Mouse (Mus musculus) kidney, embryonic 16.5 days (tissue): Measurements from ENCODE around the gene Gm21083. TPM values are rescaled to one million over a fixed set of nuclear protein-coding genes. Genes with fewer than 3 reads are reported as not detected.
"Not testable (repeated sequence)": the region's sequence is repeated elsewhere in the genome, so short reads cannot be mapped to it uniquely, and the experiment has no call there.

Experiments
- ATAC-seq: fragments of 200-750 bp; cut with Nextera tagmentation; 2 replicates; pipeline ENCODE4 v1.8.0; 2017; ENCODE audit warnings: moderate TSS enrichment; ENCODE audit not compliant: low FRiP score, low TSS enrichment
- H3K27ac ChIP-seq: fragments of 300-500 bp; sonication (generic); 2 replicates; pipeline ENCODE4 v1.5.1; 2014; ENCODE audit warnings: low read length
- H3K27me3 ChIP-seq: fragments of 300-500 bp; sonication (generic); 2 replicates; pipeline ENCODE4 v1.6.1; 2014; ENCODE audit warnings: low read length, control low read depth, mixed read lengths; ENCODE audit not compliant: insufficient read depth
- H3K36me3 ChIP-seq: fragments of 300-500 bp; sonication (generic); 2 replicates; pipeline ENCODE4 v1.6.1; 2014; ENCODE audit warnings: low read length, control low read depth, mixed read lengths; ENCODE audit not compliant: insufficient read depth
- H3K4me1 ChIP-seq: fragments of 300-500 bp; sonication (generic); 2 replicates; pipeline ENCODE4 v1.6.1; 2014; ENCODE audit warnings: low read length, control low read depth, mixed read lengths; ENCODE audit not compliant: insufficient read depth
- H3K4me2 ChIP-seq: fragments of 300-500 bp; sonication (generic); replicated peaks from 2 replicates; pipeline ENCODE4 v1.6.1; 2014; ENCODE audit warnings: low read depth, low read length
- H3K4me3 ChIP-seq: fragments of 300-500 bp; sonication (generic); 2 replicates; pipeline ENCODE4 v1.5.1; 2014; ENCODE audit warnings: mild to moderate bottlenecking, low read length
- H3K9ac ChIP-seq: fragments of 300-500 bp; sonication (generic); replicated peaks from 2 replicates; pipeline ENCODE4 v1.6.1; 2014; ENCODE audit warnings: low read length
- H3K9me3 ChIP-seq: fragments of 300-500 bp; sonication (generic); 2 replicates; pipeline ENCODE4 v1.6.1; 2016; ENCODE audit warnings: low read length, control low read depth
- WGBS: fragments of 180-500 bp; shearing (Covaris S2); extraction: QIAGEN DNeasy Blood & Tissue Kit; methylation state at CpG from one replicate; pipeline ENCODE4 v1.1.7; 2014; 5-methylcytosine and 5-hydroxymethylcytosine counted together
- polyA plus RNA-seq: library from polyadenylated mRNA; unstranded; fragments of >200 nt; fragmentation: Nextera tagmentation; extraction: Ambion mirVana; gene quantifications from 2 replicates; pipeline ENCODE4 v1.2.1, GENCODE M21; 2015

Gm21083 gene
- polyA plus RNA-seq, 1 experiment from 2014 or later = not detected

DNA sequence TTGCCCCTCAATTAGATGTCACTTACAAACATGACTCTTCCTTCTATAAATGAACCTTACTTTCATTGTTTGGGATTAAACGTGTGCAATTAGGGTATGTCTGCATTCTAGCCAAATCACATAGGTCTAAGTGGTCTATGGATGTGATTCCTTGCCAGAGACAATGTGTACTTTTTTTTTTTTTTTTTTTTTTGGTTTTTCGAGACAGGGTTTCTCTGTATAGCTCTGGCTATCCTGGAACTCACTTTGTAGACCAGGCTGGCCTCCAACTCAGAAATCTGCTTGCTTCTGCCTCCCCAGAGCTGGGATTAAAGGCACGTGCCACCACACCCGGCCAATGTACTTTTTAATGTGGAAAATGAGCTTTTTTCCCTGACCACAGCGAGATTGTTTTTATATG, 13.5 kb downstream of the Gm21083 start:
- H3K27ac ChIP-seq, H3K4me3 ChIP-seq, H3K9me3 ChIP-seq, H3K27me3 ChIP-seq, H3K4me2 ChIP-seq, ATAC-seq, H3K9ac ChIP-seq, H3K4me1 ChIP-seq, H3K36me3 ChIP-seq: not testable (repeated sequence)
- 66% methylated on average over 5 of the region's 5 CpGs for WGBS

DNA sequence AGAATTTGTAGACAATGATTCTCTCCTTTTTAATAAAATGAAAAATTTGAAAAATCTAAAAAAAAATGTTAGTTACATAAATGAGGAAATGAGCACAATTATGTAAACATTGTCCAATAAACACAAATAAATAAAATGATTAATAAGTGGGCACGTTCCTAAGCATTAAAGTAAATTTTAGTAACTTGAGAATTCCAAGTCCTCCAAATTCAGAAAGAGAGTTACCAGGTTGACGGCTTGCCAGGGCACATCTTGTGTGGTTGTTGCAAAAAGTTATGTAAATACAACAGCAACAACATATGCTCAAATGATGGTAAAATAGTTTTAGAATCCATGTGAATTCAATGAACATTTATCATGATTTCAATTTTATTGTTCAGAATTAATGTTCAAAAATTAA, 14.4 kb downstream of the Gm21083 start:
- not testable (repeated sequence) for H3K9ac ChIP-seq, H3K27me3 ChIP-seq, H3K9me3 ChIP-seq, H3K4me3 ChIP-seq, H3K4me1 ChIP-seq, H3K36me3 ChIP-seq, H3K27ac ChIP-seq, H3K4me2 ChIP-seq
- 0 out of 2 replicates have a peak, but pooled peaks have one; percentile 67 for ATAC-seq
- WGBS = 79% methylated on average over 2 of the region's 2 CpGs

GRCm38 (mm10) chr5:15598831-15599230, 21.7 kb downstream of the Gm21083 start:
- H3K27ac ChIP-seq, H3K4me2 ChIP-seq, H3K4me1 ChIP-seq, H3K27me3 ChIP-seq, H3K4me3 ChIP-seq, ATAC-seq, H3K9ac ChIP-seq, H3K36me3 ChIP-seq: not testable (repeated sequence)
- H3K9me3 ChIP-seq = peaks cover 12% of the 10 kb centered on the region

DNA sequence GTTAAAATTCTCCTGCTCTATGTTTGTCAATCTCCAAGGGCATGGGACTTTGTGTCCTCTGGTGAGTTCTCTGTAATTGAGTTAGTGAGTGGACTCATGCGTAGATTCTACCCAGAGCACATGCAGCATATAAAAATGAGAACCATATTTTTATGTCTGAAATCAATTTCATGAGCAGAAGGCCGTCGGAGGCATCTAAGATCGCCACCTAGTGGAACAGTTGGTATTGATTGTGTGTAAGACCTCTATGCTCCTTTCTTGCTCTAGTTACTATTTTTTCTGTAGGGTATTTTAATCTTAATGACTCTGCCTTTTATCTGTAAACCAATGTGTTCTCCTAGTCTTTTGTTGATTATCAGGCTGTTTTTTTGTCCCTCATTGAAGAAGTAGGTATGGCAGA, 23.2 kb downstream of the Gm21083 start:
- not testable (repeated sequence) for H3K4me3 ChIP-seq, H3K27me3 ChIP-seq, H3K4me2 ChIP-seq, H3K4me1 ChIP-seq, H3K27ac ChIP-seq, H3K36me3 ChIP-seq, H3K9ac ChIP-seq, ATAC-seq
- peaks cover 14% of the 10 kb centered on the region for H3K9me3 ChIP-seq
- WGBS = 41% methylated on average over 4 of the region's 4 CpGs

DNA sequence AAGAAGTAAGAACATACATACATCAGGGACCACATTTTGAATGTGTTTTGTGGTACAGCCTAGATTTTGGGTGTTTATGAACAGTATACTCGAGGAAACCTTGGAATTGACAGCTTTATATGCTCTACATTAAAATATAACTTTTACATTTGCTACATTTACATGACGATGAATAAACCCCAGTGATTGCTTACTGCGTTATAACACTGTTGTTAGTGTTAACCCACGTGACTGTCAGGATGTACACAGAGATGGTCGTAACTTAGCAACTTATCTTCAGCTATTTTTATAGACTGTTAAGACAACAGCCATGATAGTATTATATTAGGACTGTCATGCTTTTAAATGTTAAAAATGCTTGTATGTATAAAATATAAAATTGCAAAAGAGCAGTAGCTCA, 24.3 kb downstream of the Gm21083 start:
- WGBS = 59% methylated on average over 5 of the region's 5 CpGs
- H3K4me2 ChIP-seq, H3K27ac ChIP-seq, ATAC-seq, H3K9ac ChIP-seq, H3K4me3 ChIP-seq, H3K27me3 ChIP-seq, H3K4me1 ChIP-seq, H3K36me3 ChIP-seq: not testable (repeated sequence)
- H3K9me3 ChIP-seq = peaks cover 14% of the 10 kb centered on the region

- H3K4me2 ChIP-seq, H3K4me1 ChIP-seq, H3K4me3 ChIP-seq, H3K36me3 ChIP-seq, H3K9ac ChIP-seq, H3K27ac ChIP-seq, H3K27me3 ChIP-seq: not testable (repeated sequence)
- WGBS = 71% methylated on average over 3 of the region's 3 CpGs
- peaks cover 18% of the 10 kb centered on the region for H3K9me3 ChIP-seq
- 0 out of 2 replicates have a peak, but pooled peaks have one; percentile 49 for ATAC-seq
These were observed 24.8 kb downstream of the Gm21083 start for GRCm38 (mm10) chr5:15601960-15602359.

DNA sequence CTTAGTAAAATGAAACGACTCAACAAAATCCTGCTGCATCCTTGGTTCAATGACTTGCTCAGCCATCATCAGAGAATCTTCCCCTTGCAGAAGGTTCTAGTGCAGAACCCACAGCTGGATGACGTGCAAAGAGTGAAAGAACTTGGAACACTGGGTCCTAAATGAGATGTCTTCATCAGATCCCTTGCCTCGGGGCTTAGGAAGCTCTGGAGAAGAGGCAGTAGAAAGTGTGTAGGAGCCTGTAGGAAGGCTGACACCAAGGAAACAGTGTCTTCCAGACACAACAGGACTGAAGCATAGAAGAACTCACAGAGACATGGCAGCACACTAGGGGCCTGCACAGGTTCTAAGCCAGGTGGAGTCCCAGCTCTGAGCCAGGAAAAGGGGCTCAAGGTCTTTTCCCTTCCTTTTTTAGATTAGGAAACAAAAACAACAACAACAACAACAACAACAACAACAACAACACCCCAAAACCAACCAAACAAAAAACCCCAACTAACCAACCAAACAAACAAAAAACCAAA, 25.4 kb downstream of the Gm21083 start:
- H3K27me3 ChIP-seq, H3K4me1 ChIP-seq, ATAC-seq, H3K27ac ChIP-seq, H3K36me3 ChIP-seq, H3K9ac ChIP-seq, H3K4me2 ChIP-seq, H3K4me3 ChIP-seq: not testable (repeated sequence)
- H3K9me3 ChIP-seq = peaks cover 18% of the 10 kb centered on the region
- WGBS = 63% methylated on average over 3 of the region's 3 CpGs

DNA sequence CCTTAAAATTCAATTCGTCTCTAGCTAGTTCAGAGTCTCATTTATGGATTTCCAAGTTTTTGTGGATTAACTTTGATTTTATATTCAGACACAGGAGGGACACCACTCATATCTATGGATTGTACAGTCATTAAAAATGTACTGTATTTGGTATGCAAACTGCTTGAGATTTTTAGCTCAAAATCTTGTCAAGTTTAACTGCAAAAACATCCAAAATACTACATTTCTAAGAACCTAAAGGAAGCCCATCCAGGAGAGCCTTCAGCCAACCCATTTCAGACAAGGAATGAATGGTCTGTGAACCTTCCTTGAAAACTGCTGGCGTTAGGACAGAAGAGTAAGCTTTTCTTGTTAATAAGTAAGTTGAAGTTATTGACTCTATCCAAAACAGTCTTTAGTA, 25.9 kb downstream of the Gm21083 start:
- not testable (repeated sequence) for H3K36me3 ChIP-seq, H3K4me1 ChIP-seq, H3K9ac ChIP-seq, H3K27me3 ChIP-seq, H3K4me2 ChIP-seq, H3K27ac ChIP-seq, H3K4me3 ChIP-seq, ATAC-seq
- H3K9me3 ChIP-seq = peaks cover 18% of the 10 kb centered on the region
- WGBS = 60% methylated on average over 2 of the region's 2 CpGs

- WGBS = 76% methylated on average over 8 of the region's 8 CpGs
- H3K9me3 ChIP-seq = peaks cover 18% of the 10 kb centered on the region
- not testable (repeated sequence) for H3K4me1 ChIP-seq, H3K4me3 ChIP-seq, H3K27ac ChIP-seq, H3K4me2 ChIP-seq, H3K36me3 ChIP-seq, H3K27me3 ChIP-seq, H3K9ac ChIP-seq
- ATAC-seq = peak; percentile 72; the same call in 1 of the 2 replicates
These were observed 26.5 kb downstream of the Gm21083 start for GRCm38 (mm10) chr5:15603585-15603984.

DNA sequence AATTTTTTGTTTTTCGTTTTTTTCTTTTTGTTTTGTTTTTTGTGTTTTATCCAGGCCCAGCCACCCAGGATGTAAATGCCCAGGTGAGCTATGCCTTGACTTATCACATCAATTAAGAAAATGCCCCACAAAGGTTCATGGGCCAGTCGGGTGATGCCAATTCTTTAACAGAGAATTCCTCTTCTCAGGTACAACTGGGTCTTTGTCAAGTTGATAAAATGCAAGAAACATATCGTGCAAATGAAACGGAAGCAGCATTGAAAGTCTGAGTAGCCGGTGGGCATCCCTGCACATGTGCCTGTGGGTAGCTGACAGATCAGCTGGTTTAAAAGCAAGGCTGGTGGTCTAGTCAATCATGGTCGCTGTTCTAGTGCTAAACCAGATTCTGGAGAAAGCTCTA, 29.5 kb downstream of the Gm21083 start:
- H3K36me3 ChIP-seq, H3K4me1 ChIP-seq, H3K4me3 ChIP-seq, H3K4me2 ChIP-seq, H3K27me3 ChIP-seq, H3K27ac ChIP-seq, H3K9ac ChIP-seq: not testable (repeated sequence)
- 71% methylated on average over 5 of the region's 6 CpGs for WGBS
- peaks cover 14% of the 10 kb centered on the region for H3K9me3 ChIP-seq
- peak; percentile 77; the same call in 1 of the 2 replicates for ATAC-seq
